Mouse (Mus musculus) embryonic facial prominence, embryonic 15.5 days (tissue): Measurements from ENCODE around the gene Prcp. TPM values are rescaled to one million over a fixed set of nuclear protein-coding genes. Genes with fewer than 3 reads are reported as not detected.

Experiments
- ATAC-seq: fragments of 200-750 bp; cut with Nextera tagmentation; 2 replicates; pipeline ENCODE4 v1.8.0; 2017; ENCODE audit warnings: low read depth, moderate TSS enrichment; ENCODE audit not compliant: insufficient number of reproducible peaks, low FRiP score, low TSS enrichment
- H3K27ac ChIP-seq: fragments of 300-500 bp; sonication (generic); replicated peaks from 2 replicates; pipeline ENCODE4 v1.5.1; 2015; ENCODE audit warnings: mild to moderate bottlenecking, inconsistent platforms
- H3K27me3 ChIP-seq: fragments of 300-500 bp; sonication (generic); 2 replicates; pipeline ENCODE4 v1.6.1; 2015; ENCODE audit warnings: inconsistent platforms
- H3K36me3 ChIP-seq: fragments of 300-500 bp; sonication (generic); 2 replicates; pipeline ENCODE4 v1.6.1; 2015; ENCODE audit warnings: mild to moderate bottlenecking, inconsistent platforms
- H3K4me1 ChIP-seq: fragments of 300-500 bp; sonication (generic); 2 replicates; pipeline ENCODE4 v1.6.1; 2015; ENCODE audit warnings: inconsistent platforms
- H3K4me2 ChIP-seq: fragments of 300-500 bp; sonication (generic); replicated peaks from 2 replicates; pipeline ENCODE4 v1.6.1; 2015; ENCODE audit warnings: mild to moderate bottlenecking, inconsistent platforms
- H3K4me3 ChIP-seq: fragments of 300-500 bp; sonication (generic); replicated peaks from 2 replicates; pipeline ENCODE4 v1.5.1; 2015; ENCODE audit warnings: mild to moderate bottlenecking, inconsistent platforms
- H3K9ac ChIP-seq: fragments of 300-500 bp; sonication (generic); 2 replicates; pipeline ENCODE4 v1.6.1; 2015; ENCODE audit warnings: inconsistent platforms
- H3K9me3 ChIP-seq: fragments of 300-500 bp; sonication (generic); replicated peaks from 2 replicates; pipeline ENCODE4 v1.6.1; 2016; ENCODE audit warnings: inconsistent platforms
- WGBS: fragments of 180-500 bp; shearing (Covaris S2); methylation state at CpG from one replicate; pipeline ENCODE4 v1.1.7; 2015; 5-methylcytosine and 5-hydroxymethylcytosine counted together
- polyA plus RNA-seq: library from polyadenylated mRNA; unstranded; fragments of >200 nt; fragmentation: Nextera tagmentation; extraction: Ambion mirVana; gene quantifications from 2 replicates; pipeline ENCODE4 v1.2.1, GENCODE M21; 2015

Prcp gene
- polyA plus RNA-seq, 1 experiment from 2014 or later = 30.5 TPM

DNA sequence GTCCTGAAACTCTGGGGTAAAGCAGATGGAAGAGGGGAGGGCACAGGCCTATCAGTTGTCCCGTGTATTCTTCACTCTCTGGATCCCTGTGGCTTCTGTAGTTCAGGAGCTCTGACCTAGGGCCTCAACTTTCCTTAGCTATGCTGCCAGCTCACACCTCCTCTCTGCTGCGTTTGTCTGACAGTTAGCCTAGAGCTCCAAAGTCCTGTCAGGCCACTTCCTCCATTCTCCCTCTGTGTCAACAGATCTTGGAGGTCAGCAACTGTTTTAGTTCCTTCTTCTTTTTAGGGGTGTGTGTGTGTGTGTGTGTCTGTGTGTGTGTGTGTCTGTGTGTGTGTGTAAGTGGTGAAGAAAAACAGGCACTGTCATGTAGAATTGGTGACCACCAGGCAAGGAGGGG lies 106.5 kb downstream of the Prcp start:
- ATAC-seq = no peak
- Histone ChIP-seq H3K36me3 (no peaks in the 10 kb centered on the region), H3K27ac (no peak overlapping the region), H3K27me3 (no peaks in the 10 kb centered on the region), H3K4me1 (no peaks in the 10 kb centered on the region), H3K9ac (no peak overlapping the region), H3K4me3 (no peak overlapping the region), H3K9me3 (no peaks in the 10 kb centered on the region), H3K4me2 (no peak overlapping the region)
- WGBS = 36% methylated on average over 2 of the region's 2 CpGs

DNA sequence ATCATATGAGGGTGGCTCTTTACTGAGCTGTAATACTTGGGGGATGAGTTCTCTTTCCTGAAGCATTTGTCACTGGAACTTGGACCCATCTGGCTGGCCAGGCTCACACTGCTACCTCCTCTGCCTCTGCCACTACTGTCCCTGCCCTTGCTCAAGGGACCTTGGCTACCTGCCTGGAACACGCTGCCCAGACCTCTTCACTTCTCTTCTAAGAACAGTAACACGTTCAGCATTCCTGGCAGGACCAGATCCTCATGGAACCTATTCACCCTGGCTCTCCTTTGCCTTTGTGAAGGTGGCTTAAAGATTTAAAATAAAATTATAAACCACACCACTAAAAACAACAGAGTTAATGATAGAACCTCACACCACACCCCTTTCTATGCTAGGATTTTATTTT lies 107.6 kb downstream of the Prcp start:
- Histone ChIP-seq H3K9me3 (no peaks in the 10 kb centered on the region), H3K27me3 (no peaks in the 10 kb centered on the region), H3K4me2 (no peak overlapping the region), H3K9ac (no peak overlapping the region), H3K4me3 (no peak overlapping the region), H3K36me3 (no peaks in the 10 kb centered on the region), H3K27ac (no peak overlapping the region), H3K4me1 (no peaks in the 10 kb centered on the region)
- 78% methylated on average over 2 of the region's 2 CpGs for WGBS
- no peak for ATAC-seq

Other genes starting within 250 kb of the Prcp start
- gene Ankrd42, start 237.3 kb upstream of the Prcp start, polyA plus RNA-seq = 11.4 and 12.9 TPM in 2 replicates
- gene Pcf11, start 204.5 kb upstream of the Prcp start, polyA plus RNA-seq = 23.1 and 25.5 TPM in 2 replicates
- 21.4 and 21.8 TPM in 2 replicates for gene Rab30, start 132.9 kb upstream of the Prcp start, polyA plus RNA-seq
- 9.2 and 10.4 TPM in 2 replicates for gene Ddias, start 223 bp upstream of the Prcp start, polyA plus RNA-seq
- 8.2 and 8.5 TPM in 2 replicates for gene Fam181b, start 205.4 kb downstream of the Prcp start, polyA plus RNA-seq